Mouse (Mus musculus) right cerebral cortex, adult 18-20 months (tissue): ENCODE data around the gene Olfr1031.
"Not testable (repeated sequence)": the region's sequence is repeated elsewhere in the genome, so short reads cannot be mapped to it uniquely, and the experiment has no call there.

Experiments used
- DNase-seq: peaks from one replicate; pipeline ENCODE4 v3.0.0; 2022; ENCODE audit warnings: mixed read lengths

Olfr1031 gene

GRCm38 (mm10) chr2:85990004-85990403 lies at the start of gene Olfr1031:
Gene Olfr1031, plus strand, starts transcription at chr2:85990304.
- no peak for DNase-seq

GRCm38 (mm10) chr2:85950137-85950536 lies 40.0 kb upstream of the Olfr1031 start, which contains the start of gene Olfr1028:
Gene Olfr1028, plus strand, starts transcription at chr2:85950437.
- DNase-seq: no peak

- no peak for DNase-seq
Observed at GRCm38 (mm10) chr2:85973595-85973994, 16.5 kb upstream of the Olfr1031 start, which contains the start of gene Olfr1029. Gene Olfr1029, plus strand, starts transcription at chr2:85973895.

- no peak for DNase-seq
Observed at GRCm38 (mm10) chr2:85978976-85979375, 11.1 kb upstream of the Olfr1031 start, which contains the start of gene Olfr1030. Gene Olfr1030, plus strand, starts transcription at chr2:85979276.

GRCm38 (mm10) chr2:86005240-86005639 lies 15.1 kb downstream of the Olfr1031 start, which contains the start of gene Olfr1032:
Gene Olfr1032, plus strand, starts transcription at chr2:86005540.
- DNase-seq: no peak

- not testable (repeated sequence) for DNase-seq
Observed at GRCm38 (mm10) chr2:86020406-86020805, 30.3 kb downstream of the Olfr1031 start, which contains the start of gene Olfr1033. Gene Olfr1033, plus strand, starts transcription at chr2:86020633.

- not testable (repeated sequence) for DNase-seq
Observed at GRCm38 (mm10) chr2:86021518-86021917, 31.4 kb downstream of the Olfr1031 start.
